Mouse (Mus musculus): ENCODE results near the gene Tox2. TPM values are rescaled to one million over a fixed set of nuclear protein-coding genes. Genes with fewer than 3 reads are reported as not detected.
A peak's percentile ranks its signal among the peaks of the same experiment; 100 is the strongest.

The Tox2 gene
- polyA plus RNA-seq, 1 experiment from 2014 or later, result 20.3 TPM

GRCm38 (mm10) chr2:163236057-163236456 lies 33.1 kb downstream of the Tox2 start:
- Histone ChIP-seq H3K4me2 (ENCODE audit: low read depth) (no peak overlapping the region), H3K4me1 (ENCODE audit: control insufficient read depth, insufficient read depth, low read length) (peaks cover 5% of the 10 kb centered on the region; the same call in 1 of the 2 replicates), H3K9ac (ENCODE audit: low read length) (no peak overlapping the region), H3K27me3 (ENCODE audit: control insufficient read depth, insufficient read depth, low read length) (0 out of 2 replicates have a peak, but pooled peaks cover 3% of the 10 kb centered on the region), H3K9me3 (ENCODE audit: control insufficient read depth, low read length) (no peaks in the 10 kb centered on the region), H3K27ac (ENCODE audit: low read depth, low read length) (no peak overlapping the region), H3K36me3 (ENCODE audit: control insufficient read depth, insufficient read depth, low read length) (no peaks in the 10 kb centered on the region), H3K4me3 (ENCODE audit: low read depth, low read length) (no peak overlapping the region)
- ATAC-seq (ENCODE audit: insufficient read depth, low FRiP score, low TSS enrichment), result no peak
- DNase-seq (ENCODE audit: low spot score), result peak; percentile 56
- 40% methylated on average over 7 of the region's 7 CpGs for WGBS

GRCm38 (mm10) chr2:163237999-163238529 lies 35.1 kb downstream of the Tox2 start:
- peaks cover 5% of the 10 kb centered on the region; the same call in 1 of the 2 replicates for H3K4me1 ChIP-seq (ENCODE audit: control insufficient read depth, insufficient read depth, low read length)
- no peaks in the 10 kb centered on the region for H3K36me3 ChIP-seq (ENCODE audit: control insufficient read depth, insufficient read depth, low read length)
- WGBS, result 71% methylated on average over 12 of the region's 12 CpGs
- H3K9me3 ChIP-seq (ENCODE audit: control insufficient read depth, low read length), result no peaks in the 10 kb centered on the region
- ATAC-seq (ENCODE audit: insufficient read depth, low FRiP score, low TSS enrichment) (no peak), DNase-seq (ENCODE audit: low spot score) (no peak)
- H3K27ac ChIP-seq (ENCODE audit: low read depth, low read length), result no peak overlapping the region
- H3K4me2 ChIP-seq (ENCODE audit: low read depth), result no peak overlapping the region
- H3K9ac ChIP-seq (ENCODE audit: low read length), result no peak overlapping the region
- no peaks in the 10 kb centered on the region for H3K27me3 ChIP-seq (ENCODE audit: control insufficient read depth, insufficient read depth, low read length)
- H3K4me3 ChIP-seq (ENCODE audit: low read depth, low read length), result no peak overlapping the region

DNA sequence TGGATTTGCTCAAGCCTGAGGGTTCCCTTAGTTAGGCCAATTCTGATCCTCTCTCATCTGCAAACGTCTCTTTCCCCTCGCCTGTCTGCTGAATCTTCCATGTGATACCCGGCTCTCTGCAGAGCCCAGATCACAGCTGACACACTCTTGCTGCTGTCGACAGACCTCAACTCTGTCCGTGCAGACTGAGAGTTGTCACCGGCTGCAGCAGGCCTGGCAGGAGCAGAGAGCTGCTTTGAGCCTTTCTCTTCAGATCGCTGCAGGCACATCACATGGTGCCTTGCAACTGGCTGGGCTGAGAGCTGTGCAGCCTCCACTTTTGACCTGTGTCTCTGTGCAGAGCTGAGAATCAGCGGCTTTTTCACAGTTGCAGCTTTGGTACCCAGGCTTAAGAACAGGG lies 37.0 kb downstream of the Tox2 start:
- WGBS, result 76% methylated on average over 8 of the region's 8 CpGs
- no peak overlapping the region for H3K4me3 ChIP-seq (ENCODE audit: low read depth, low read length)
- DNase-seq (ENCODE audit: low spot score) (no peak), ATAC-seq (ENCODE audit: insufficient read depth, low FRiP score, low TSS enrichment) (no peak)
- peaks cover 5% of the 10 kb centered on the region; the same call in 1 of the 2 replicates for H3K4me1 ChIP-seq (ENCODE audit: control insufficient read depth, insufficient read depth, low read length)
- no peaks in the 10 kb centered on the region for H3K9me3 ChIP-seq (ENCODE audit: control insufficient read depth, low read length)
- H3K9ac ChIP-seq (ENCODE audit: low read length), result no peak overlapping the region
- no peak overlapping the region for H3K4me2 ChIP-seq (ENCODE audit: low read depth)
- H3K27ac ChIP-seq (ENCODE audit: low read depth, low read length), result no peak overlapping the region
- no peaks in the 10 kb centered on the region for H3K36me3 ChIP-seq (ENCODE audit: control insufficient read depth, insufficient read depth, low read length)
- no peaks in the 10 kb centered on the region for H3K27me3 ChIP-seq (ENCODE audit: control insufficient read depth, insufficient read depth, low read length)

DNA sequence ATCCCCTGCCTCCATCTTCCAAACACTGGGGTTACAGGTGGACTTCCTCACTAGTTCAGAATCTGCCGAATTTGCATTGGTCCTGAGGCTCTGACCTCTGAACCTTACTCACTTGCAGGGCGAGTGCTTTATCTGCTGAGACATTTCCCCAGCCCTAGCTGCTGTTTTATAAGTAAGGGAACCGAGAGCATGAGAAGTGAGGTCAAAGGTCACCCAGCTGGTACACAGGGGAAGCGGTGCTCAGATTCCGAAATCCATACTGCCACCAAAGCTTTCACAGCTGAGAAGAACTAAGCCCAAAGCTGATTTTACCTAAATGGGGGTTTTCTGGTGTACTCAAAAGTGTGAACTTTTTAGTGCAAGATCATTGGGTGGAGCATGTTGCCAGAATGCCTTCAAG lies 38.9 kb downstream of the Tox2 start:
- H3K4me2 ChIP-seq (ENCODE audit: low read depth), result no peak overlapping the region
- H3K27me3 ChIP-seq (ENCODE audit: control insufficient read depth, insufficient read depth, low read length), result no peaks in the 10 kb centered on the region
- no peaks in the 10 kb centered on the region for H3K9me3 ChIP-seq (ENCODE audit: control insufficient read depth, low read length)
- peaks cover 5% of the 10 kb centered on the region for H3K4me1 ChIP-seq (ENCODE audit: control insufficient read depth, insufficient read depth, low read length)
- no peaks in the 10 kb centered on the region for H3K36me3 ChIP-seq (ENCODE audit: control insufficient read depth, insufficient read depth, low read length)
- ATAC-seq (ENCODE audit: insufficient read depth, low FRiP score, low TSS enrichment), result no peak
- DNase-seq (ENCODE audit: low spot score), result no peak
- H3K9ac ChIP-seq (ENCODE audit: low read length), result no peak overlapping the region
- no peak overlapping the region for H3K27ac ChIP-seq (ENCODE audit: low read depth, low read length)
- H3K4me3 ChIP-seq (ENCODE audit: low read depth, low read length), result no peak overlapping the region
- 24% methylated on average over 5 of the region's 5 CpGs for WGBS

GRCm38 (mm10) chr2:163243917-163244852 lies 41.3 kb downstream of the Tox2 start:
- Histone ChIP-seq H3K4me2 (ENCODE audit: low read depth) (no peak overlapping the region), H3K4me1 (ENCODE audit: control insufficient read depth, insufficient read depth, low read length) (peaks cover 3% of the 10 kb centered on the region; the same call in 1 of the 2 replicates), H3K9ac (ENCODE audit: low read length) (no peak overlapping the region), H3K36me3 (ENCODE audit: control insufficient read depth, insufficient read depth, low read length) (no peaks in the 10 kb centered on the region), H3K9me3 (ENCODE audit: control insufficient read depth, low read length) (no peaks in the 10 kb centered on the region), H3K27me3 (ENCODE audit: control insufficient read depth, insufficient read depth, low read length) (no peaks in the 10 kb centered on the region), H3K27ac (ENCODE audit: low read depth, low read length) (no peak overlapping the region), H3K4me3 (ENCODE audit: low read depth, low read length) (no peak overlapping the region)
- WGBS, result 78% methylated on average over 12 of the region's 12 CpGs
- no peak for DNase-seq (ENCODE audit: low spot score)
- no peak for ATAC-seq (ENCODE audit: insufficient read depth, low FRiP score, low TSS enrichment)

DNA sequence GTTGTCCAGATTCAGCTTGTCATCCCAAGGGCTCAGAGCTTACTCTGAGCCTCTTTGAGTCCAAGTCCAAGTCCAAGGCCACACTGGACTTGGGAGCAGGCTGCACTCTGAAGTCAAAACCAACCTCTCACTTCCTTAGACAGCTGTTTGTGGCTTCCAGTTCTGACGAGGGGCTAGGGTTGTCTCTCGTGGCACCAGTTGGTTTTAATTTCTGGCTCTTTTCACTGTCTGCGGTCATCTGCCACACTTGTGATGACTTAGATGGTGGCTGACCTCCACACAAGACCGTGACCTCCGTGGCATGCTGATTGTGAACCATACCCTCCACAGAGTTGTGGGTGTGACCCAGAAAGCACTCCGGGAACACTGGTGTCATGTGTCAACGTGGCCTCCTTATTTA lies 46.0 kb downstream of the Tox2 start:
- no peak overlapping the region for H3K4me3 ChIP-seq (ENCODE audit: low read depth, low read length)
- no peak overlapping the region for H3K4me2 ChIP-seq (ENCODE audit: low read depth)
- no peaks in the 10 kb centered on the region for H3K27me3 ChIP-seq (ENCODE audit: control insufficient read depth, insufficient read depth, low read length)
- no peaks in the 10 kb centered on the region for H3K9me3 ChIP-seq (ENCODE audit: control insufficient read depth, low read length)
- WGBS, result 75% methylated on average over 7 of the region's 7 CpGs
- no peak for ATAC-seq (ENCODE audit: insufficient read depth, low FRiP score, low TSS enrichment)
- H3K36me3 ChIP-seq (ENCODE audit: control insufficient read depth, insufficient read depth, low read length), result no peaks in the 10 kb centered on the region
- DNase-seq (ENCODE audit: low spot score), result no peak
- no peak overlapping the region for H3K9ac ChIP-seq (ENCODE audit: low read length)
- peaks cover 3% of the 10 kb centered on the region; the same call in 1 of the 2 replicates for H3K4me1 ChIP-seq (ENCODE audit: control insufficient read depth, insufficient read depth, low read length)
- no peak overlapping the region for H3K27ac ChIP-seq (ENCODE audit: low read depth, low read length)

- ATAC-seq (ENCODE audit: insufficient read depth, low FRiP score, low TSS enrichment), result no peak
- WGBS, result 98% methylated on average over 2 of the region's 2 CpGs
- Histone ChIP-seq H3K36me3 (ENCODE audit: control insufficient read depth, insufficient read depth, low read length) (no peaks in the 10 kb centered on the region), H3K4me1 (ENCODE audit: control insufficient read depth, insufficient read depth, low read length) (no peaks in the 10 kb centered on the region), H3K27me3 (ENCODE audit: control insufficient read depth, insufficient read depth, low read length) (no peaks in the 10 kb centered on the region), H3K27ac (ENCODE audit: low read depth, low read length) (no peak overlapping the region), H3K9me3 (ENCODE audit: control insufficient read depth, low read length) (no peaks in the 10 kb centered on the region), H3K9ac (ENCODE audit: low read length) (no peak overlapping the region), H3K4me2 (ENCODE audit: low read depth) (no peak overlapping the region), H3K4me3 (ENCODE audit: low read depth, low read length) (no peak overlapping the region)
- DNase-seq (ENCODE audit: low spot score), result no peak
These were observed 49.7 kb downstream of the Tox2 start for GRCm38 (mm10) chr2:163252645-163253044.

DNA sequence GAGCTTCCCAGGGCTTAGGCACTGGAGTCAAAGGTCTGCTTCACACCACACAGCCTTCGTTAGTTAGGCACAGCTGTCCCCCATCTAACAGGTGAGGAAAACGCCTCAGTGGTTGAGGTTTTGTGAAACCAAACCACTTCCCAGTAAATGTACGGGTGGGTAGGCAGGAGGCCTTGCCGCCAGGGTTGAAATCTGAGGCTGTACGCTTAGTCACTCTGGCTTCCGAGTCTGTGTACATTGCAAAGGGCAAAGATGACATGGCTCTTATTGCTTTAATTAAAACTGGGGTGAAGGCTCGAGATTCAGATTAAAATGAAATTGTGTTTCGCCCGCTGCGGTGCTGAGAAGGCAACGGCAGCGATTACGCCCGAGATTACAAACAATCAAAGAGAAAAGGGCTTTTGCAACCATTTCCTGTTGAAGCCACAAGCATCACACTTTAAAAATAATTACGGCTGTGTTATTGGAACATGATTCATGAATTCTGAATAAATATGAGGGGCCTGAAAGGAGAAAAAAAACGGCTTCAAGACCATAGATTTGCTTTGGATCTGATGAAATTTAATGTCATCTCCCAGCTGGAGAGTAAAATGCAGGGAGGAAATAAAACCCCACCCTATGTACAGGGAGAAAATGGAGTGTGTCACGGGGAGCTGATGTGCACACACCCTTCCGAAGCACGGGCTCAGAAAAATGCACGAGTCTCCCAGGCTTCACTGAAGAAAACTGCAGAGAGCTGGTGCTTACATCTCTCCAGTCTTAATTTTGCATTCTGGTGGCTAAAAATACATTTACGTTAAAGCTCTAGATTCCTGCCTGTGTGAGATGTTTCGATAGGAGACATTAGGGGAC lies 50.5 kb downstream of the Tox2 start:
- WGBS, result 88% methylated on average over 22 of the region's 22 CpGs
- H3K9ac ChIP-seq (ENCODE audit: low read length), result no peak overlapping the region
- no peak overlapping the region for H3K4me3 ChIP-seq (ENCODE audit: low read depth, low read length)
- H3K27me3 ChIP-seq (ENCODE audit: control insufficient read depth, insufficient read depth, low read length), result no peaks in the 10 kb centered on the region
- no peak overlapping the region for H3K27ac ChIP-seq (ENCODE audit: low read depth, low read length)
- no peak for ATAC-seq (ENCODE audit: insufficient read depth, low FRiP score, low TSS enrichment)
- H3K4me1 ChIP-seq (ENCODE audit: control insufficient read depth, insufficient read depth, low read length), result no peaks in the 10 kb centered on the region
- DNase-seq (ENCODE audit: low spot score), result no peak
- H3K9me3 ChIP-seq (ENCODE audit: control insufficient read depth, low read length), result no peaks in the 10 kb centered on the region
- H3K4me2 ChIP-seq (ENCODE audit: low read depth), result no peak overlapping the region
- no peaks in the 10 kb centered on the region for H3K36me3 ChIP-seq (ENCODE audit: control insufficient read depth, insufficient read depth, low read length)

Measured in neural tube, embryonic 11.5 days (tissue).